Mouse (Mus musculus) liver, embryonic 15.5 days (tissue): ENCODE results near the gene Tmem141. TPM values are rescaled to one million over a fixed set of nuclear protein-coding genes. Genes with fewer than 3 reads are reported as not detected.
A peak's percentile ranks its signal among the peaks of the same experiment; 100 is the strongest.

ENCODE experiments used
- ATAC-seq: fragments of 200-750 bp; cut with Nextera tagmentation; 2 replicates; pipeline ENCODE4 v1.8.0; 2017; ENCODE audit warnings: moderate number of reproducible peaks, mild to moderate bottlenecking, moderate library complexity; ENCODE audit not compliant: insufficient read depth
- H3K27ac ChIP-seq: fragments of 300-500 bp; sonication (generic); replicated peaks from 2 replicates; pipeline ENCODE4 v1.5.1; 2015; ENCODE audit warnings: mild to moderate bottlenecking, inconsistent platforms
- H3K27me3 ChIP-seq: fragments of 300-500 bp; sonication (generic); 2 replicates; pipeline ENCODE4 v1.6.1; 2015; ENCODE audit warnings: mild to moderate bottlenecking, inconsistent platforms
- H3K36me3 ChIP-seq: fragments of 300-500 bp; sonication (generic); replicated peaks from 2 replicates; pipeline ENCODE4 v1.6.1; 2015; ENCODE audit warnings: moderate library complexity, mild to moderate bottlenecking, inconsistent platforms
- H3K4me1 ChIP-seq: fragments of 300-500 bp; sonication (generic); replicated peaks from 2 replicates; pipeline ENCODE4 v1.6.1; 2015; ENCODE audit warnings: inconsistent platforms
- H3K4me2 ChIP-seq: fragments of 300-500 bp; sonication (generic); 2 replicates; pipeline ENCODE4 v1.6.1; 2015; ENCODE audit warnings: moderate library complexity, mild to moderate bottlenecking, inconsistent platforms
- H3K4me3 ChIP-seq: fragments of 300-500 bp; sonication (generic); replicated peaks from 2 replicates; pipeline ENCODE4 v1.5.1; 2015; ENCODE audit warnings: mild to moderate bottlenecking, inconsistent platforms
- H3K9ac ChIP-seq: fragments of 300-500 bp; sonication (generic); 2 replicates; pipeline ENCODE4 v1.6.1; 2015; ENCODE audit warnings: moderate library complexity, mild to moderate bottlenecking, inconsistent platforms
- H3K9me3 ChIP-seq: fragments of 300-500 bp; sonication (generic); replicated peaks from 2 replicates; pipeline ENCODE4 v1.6.1; 2016; ENCODE audit warnings: inconsistent platforms
- WGBS: fragments of 180-500 bp; shearing (Covaris S2); methylation state at CpG from one replicate; pipeline ENCODE4 v1.1.7; 2015; ENCODE audit warnings: mixed read lengths; ENCODE audit not compliant: insufficient replicate concordance; 5-methylcytosine and 5-hydroxymethylcytosine counted together
- polyA plus RNA-seq: library from polyadenylated mRNA; unstranded; fragments of >200 nt; fragmentation: Nextera tagmentation; extraction: Ambion mirVana; gene quantifications from 2 replicates; pipeline ENCODE4 v1.2.1, GENCODE M21; 2015

Gene Tmem141
- polyA plus RNA-seq, 1 experiment from 2014 or later = 8.2 TPM

- H3K4me2 ChIP-seq = peak overlapping the region; percentile 38
- 0 out of 2 replicates have a peak overlapping the region, but pooled peaks have one; percentile 8 for H3K4me3 ChIP-seq
- peaks cover 67% of the 10 kb centered on the region for H3K27me3 ChIP-seq
- H3K27ac ChIP-seq = no peak overlapping the region
- H3K9me3 ChIP-seq = no peaks in the 10 kb centered on the region
- no peak overlapping the region for H3K9ac ChIP-seq
- peaks cover 89% of the 10 kb centered on the region for H3K4me1 ChIP-seq
- ATAC-seq = no peak
- 18% methylated on average over 92 of the region's 92 CpGs for WGBS
- no peaks in the 10 kb centered on the region for H3K36me3 ChIP-seq
Observed at GRCm38 (mm10) chr2:25576965-25577891, 44.6 kb downstream of the Tmem141 start.

GRCm38 (mm10) chr2:25576028-25576850 lies 45.6 kb downstream of the Tmem141 start:
- no peaks in the 10 kb centered on the region for H3K9me3 ChIP-seq
- H3K4me1 ChIP-seq = peaks cover 82% of the 10 kb centered on the region
- no peak overlapping the region for H3K4me3 ChIP-seq
- H3K27ac ChIP-seq = no peak overlapping the region
- WGBS = 73% methylated on average over 16 of the region's 16 CpGs
- H3K4me2 ChIP-seq = peak overlapping the region; percentile 73
- H3K9ac ChIP-seq = no peak overlapping the region
- no peak for ATAC-seq
- peaks cover 60% of the 10 kb centered on the region for H3K27me3 ChIP-seq
- no peaks in the 10 kb centered on the region for H3K36me3 ChIP-seq

- peaks cover 80% of the 10 kb centered on the region for H3K4me1 ChIP-seq
- 0 out of 2 replicates have a peak overlapping the region, but pooled peaks have one; percentile 21 for H3K27ac ChIP-seq
- H3K9ac ChIP-seq = peak overlapping the region; percentile 38; the same call in 1 of the 2 replicates
- H3K9me3 ChIP-seq = no peaks in the 10 kb centered on the region
- peak overlapping the region; percentile 62 for H3K4me3 ChIP-seq
- H3K36me3 ChIP-seq = no peaks in the 10 kb centered on the region
- no peak for ATAC-seq
- 21% methylated on average over 21 of the region's 21 CpGs for WGBS
- H3K4me2 ChIP-seq = peak overlapping the region; percentile 73
- H3K27me3 ChIP-seq = peaks cover 53% of the 10 kb centered on the region
Observed at GRCm38 (mm10) chr2:25575432-25576027, 46.3 kb downstream of the Tmem141 start.

- H3K36me3 ChIP-seq = 0 out of 2 replicates have a peak, but pooled peaks cover under 1% of the 10 kb centered on the region
- H3K9ac ChIP-seq = peak within 1 kb of the TSS; percentile 45
- H3K4me3 ChIP-seq = peak within 1 kb of the TSS; percentile 62
- peak; percentile 94 for ATAC-seq
- under 1% methylated on average over 44 of the region's 45 CpGs for WGBS
- peaks cover 46% of the 10 kb centered on the region for H3K27me3 ChIP-seq
- H3K27ac ChIP-seq = peak within 1 kb of the TSS; percentile 46
- peak within 1 kb of the TSS; percentile 73 for H3K4me2 ChIP-seq
- peaks cover 73% of the 10 kb centered on the region for H3K4me1 ChIP-seq
- H3K9me3 ChIP-seq = no peaks in the 10 kb centered on the region
Observed at GRCm38 (mm10) chr2:25574579-25575431, 47.0 kb downstream of the Tmem141 start, which contains the start of the genes Mamdc4 and Phpt1. TSS of gene Mamdc4 (minus strand) at chr2:25574845. TSS of gene Phpt1 (minus strand) at chr2:25575224.

- 17% methylated on average over 11 of the region's 11 CpGs for WGBS
- peak overlapping the region; percentile 46 for H3K27ac ChIP-seq
- peaks cover 66% of the 10 kb centered on the region for H3K4me1 ChIP-seq
- peak overlapping the region; percentile 62 for H3K4me3 ChIP-seq
- H3K4me2 ChIP-seq = peak overlapping the region; percentile 73
- H3K36me3 ChIP-seq = 0 out of 2 replicates have a peak, but pooled peaks cover 5% of the 10 kb centered on the region
- no peak for ATAC-seq
- peaks cover 39% of the 10 kb centered on the region for H3K27me3 ChIP-seq
- peak overlapping the region; percentile 45 for H3K9ac ChIP-seq
- no peaks in the 10 kb centered on the region for H3K9me3 ChIP-seq
Observed at GRCm38 (mm10) chr2:25574136-25574535, 47.7 kb downstream of the Tmem141 start.

- no peak for ATAC-seq
- H3K4me3 ChIP-seq = no peak overlapping the region
Observed at GRCm38 (mm10) chr2:25573068-25573467, 48.7 kb downstream of the Tmem141 start.

GRCm38 (mm10) chr2:25571221-25571620 lies 50.6 kb downstream of the Tmem141 start:
- Histone ChIP-seq H3K27me3 (peaks cover 10% of the 10 kb centered on the region), H3K36me3 (0 out of 2 replicates have a peak, but pooled peaks cover 5% of the 10 kb centered on the region), H3K4me1 (peaks cover 46% of the 10 kb centered on the region), H3K4me2 (no peak overlapping the region), H3K9me3 (no peaks in the 10 kb centered on the region), H3K9ac (no peak overlapping the region), H3K27ac (no peak overlapping the region), H3K4me3 (no peak overlapping the region)
- ATAC-seq = no peak
- 57% methylated on average over 4 of the region's 4 CpGs for WGBS

More at GRCm38 (mm10) chr2:25573068-25573467, 48.7 kb downstream of the Tmem141 start:
- Histone ChIP-seq H3K4me1 (peaks cover 58% of the 10 kb centered on the region), H3K9me3 (no peaks in the 10 kb centered on the region), H3K36me3 (0 out of 2 replicates have a peak, but pooled peaks cover 5% of the 10 kb centered on the region), H3K27ac (no peak overlapping the region), H3K4me2 (peak overlapping the region; percentile 73), H3K9ac (no peak overlapping the region), H3K27me3 (peaks cover 28% of the 10 kb centered on the region)
- 51% methylated on average over 2 of the region's 2 CpGs for WGBS

Other genes with a start within 250 kb of the Tmem141 start
- 18.5 and 19.5 TPM in 2 replicates for gene Sapcd2, start 249.7 kb downstream of the Tmem141 start, polyA plus RNA-seq
- gene Entpd2, start 226.1 kb downstream of the Tmem141 start, polyA plus RNA-seq = 0.58 and 0.71 TPM in 2 replicates
- gene Npdc1, start 222.7 kb downstream of the Tmem141 start, polyA plus RNA-seq = 4.5 and 6.1 TPM in 2 replicates
- gene Fut7, start 198.7 kb downstream of the Tmem141 start, polyA plus RNA-seq = 1.2 and 1.7 TPM in 2 replicates
- 1.2 and 1.3 TPM in 2 replicates for gene Abca2, start 193.3 kb downstream of the Tmem141 start, polyA plus RNA-seq
- 0.38 and 1.0 TPM in 2 replicates for gene Clic3, start 165.2 kb downstream of the Tmem141 start, polyA plus RNA-seq
- gene Paxx, start 160.9 kb downstream of the Tmem141 start, polyA plus RNA-seq = 8.3 and 10.6 TPM in 2 replicates
- gene Ptgds, start 152.0 kb downstream of the Tmem141 start, polyA plus RNA-seq = 0.23 and 0.38 TPM in 2 replicates
- gene Lcn12, start 128.1 kb downstream of the Tmem141 start, polyA plus RNA-seq = not detected in 2 replicates
- gene Fbxw5, start 121.3 kb downstream of the Tmem141 start, polyA plus RNA-seq = 24.0 and 28.6 TPM in 2 replicates
- gene C8g, start 120.3 kb downstream of the Tmem141 start, polyA plus RNA-seq = 64.9 and 88.1 TPM in 2 replicates
- gene Traf2, start 75.1 kb downstream of the Tmem141 start, polyA plus RNA-seq = 14.1 and 15.1 TPM in 2 replicates
- gene Edf1, start 64.2 kb downstream of the Tmem141 start, polyA plus RNA-seq = 186 and 201 TPM in 2 replicates
- 0.32 and 7.7 TPM in 2 replicates for gene Mamdc4, start 47.2 kb downstream of the Tmem141 start, polyA plus RNA-seq
- 31.2 and 36.3 TPM in 2 replicates for gene Phpt1, start 46.8 kb downstream of the Tmem141 start, polyA plus RNA-seq
- 0.03 TPM in 1 of 2 replicates, not detected in the other for gene Ajm1, start 40.2 kb downstream of the Tmem141 start, polyA plus RNA-seq
- 21.7 and 23.5 TPM in 2 replicates for gene Rabl6, start 13.5 kb downstream of the Tmem141 start, polyA plus RNA-seq
- 0.05 and 0.06 TPM in 2 replicates for gene Ccdc183, start 4.3 kb downstream of the Tmem141 start, polyA plus RNA-seq
- gene Fcna, start 6.0 kb upstream of the Tmem141 start, polyA plus RNA-seq = 70.4 and 90.0 TPM in 2 replicates
- not detected in 2 replicates for gene Lcn8, start 31.1 kb upstream of the Tmem141 start, polyA plus RNA-seq
- not detected in 2 replicates for gene Lcn5, start 35.9 kb upstream of the Tmem141 start, polyA plus RNA-seq
- not detected in 2 replicates for gene Lcn6, start 54.8 kb upstream of the Tmem141 start, polyA plus RNA-seq
- not detected in 2 replicates for gene Lcn10, start 60.7 kb upstream of the Tmem141 start, polyA plus RNA-seq
- not detected in 2 replicates for gene Obp2a, start 78.0 kb upstream of the Tmem141 start, polyA plus RNA-seq
- gene Bmyc, start 84.7 kb upstream of the Tmem141 start, polyA plus RNA-seq = 7.5 TPM in 2 replicates
- not detected in 2 replicates for gene Obp2b, start 115.0 kb upstream of the Tmem141 start, polyA plus RNA-seq
- not detected in 2 replicates for gene Lcn3, start 143.6 kb upstream of the Tmem141 start, polyA plus RNA-seq
- not detected in 2 replicates for gene Lcn11, start 155.0 kb upstream of the Tmem141 start, polyA plus RNA-seq
- not detected in 2 replicates for gene Gm13539, start 160.3 kb upstream of the Tmem141 start, polyA plus RNA-seq
- gene Glt6d1, start 193.8 kb upstream of the Tmem141 start, polyA plus RNA-seq = not detected in 2 replicates
- gene Lcn9, start 201.1 kb upstream of the Tmem141 start, polyA plus RNA-seq = not detected in 2 replicates
- gene Sohlh1, start 225.2 kb upstream of the Tmem141 start, polyA plus RNA-seq = not detected in 2 replicates
- gene Kcnt1, start 241.7 kb upstream of the Tmem141 start, polyA plus RNA-seq = not detected in 2 replicates